Comparison of ENCODE assay signal across 9 mouse cellular contexts in genomic region chrX:159650130-159650678, GRCm38 (mm10). TPM values are rescaled to one million over a fixed set of nuclear protein-coding genes. Genes with fewer than 3 reads are reported as not detected.
DNase-seq lines count a peak whose midpoint lies in the region; ATAC-seq and TF ChIP-seq lines count a peak whose summit lies in the region.
"Had no signal": no experiment of that assay in that cellular context is flagged by ENCODE, and none has a peak within 500 bp of the region (broad histone marks: within the 10 kb centered on the region; RNA-seq: fewer than 3 reads in every experiment).

No protein-coding gene starts in this region.

- H3K27me3 ChIP-seq in forebrain, embryonic 10.5 days (ENCODE audit: poor library complexity, severe bottlenecking) = peaks cover 80% of the 10 kb centered on the region
- H3K27me3 ChIP-seq in forebrain, embryonic 13.5 days = no peaks in the 10 kb centered on the region
- H3K27me3 ChIP-seq in megakaryocyte, embryonic 14.5 days (replicated peaks) = peaks cover 4% of the 10 kb centered on the region
- no peaks in the 10 kb centered on the region for H3K27me3 ChIP-seq in forebrain, postnatal 0 days (ENCODE audit: insufficient read depth, low read length)

- H3K36me3 ChIP-seq in forebrain, embryonic 10.5 days (replicated peaks) = no peaks in the 10 kb centered on the region
- no peaks in the 10 kb centered on the region for H3K36me3 ChIP-seq in forebrain, embryonic 13.5 days (ENCODE audit: poor library complexity, severe bottlenecking)
- no peaks in the 10 kb centered on the region for H3K36me3 ChIP-seq in megakaryocyte, embryonic 14.5 days (replicated peaks; ENCODE audit: low read length)
- H3K36me3 ChIP-seq in forebrain, postnatal 0 days (ENCODE audit: insufficient read depth) = no peaks in the 10 kb centered on the region
- H3K36me3 ChIP-seq: neural tube, embryonic 13.5 days had no signal

- no peak; the same call in 1 of the 2 replicates for TF ChIP-seq CTCF in bone marrow, adult 2 months (IDR thresholded peaks at IDR 0.05; ENCODE audit: control insufficient read depth, insufficient read depth, low read length)
- TF ChIP-seq CTCF in forebrain, postnatal 0 days (IDR thresholded peaks at IDR 0.05; ENCODE audit: low read depth) = no peak

- H3K9me3 ChIP-seq in forebrain, embryonic 10.5 days = no peaks in the 10 kb centered on the region
- no peaks in the 10 kb centered on the region for H3K9me3 ChIP-seq in forebrain, embryonic 13.5 days (replicated peaks)
- no peaks in the 10 kb centered on the region for H3K9me3 ChIP-seq in megakaryocyte, embryonic 14.5 days
- no peaks in the 10 kb centered on the region for H3K9me3 ChIP-seq in forebrain, postnatal 0 days (ENCODE audit: low read length)
- H3K9me3 ChIP-seq: neural tube, embryonic 13.5 days had no signal

- TF ChIP-seq POLR2A in bone marrow, adult 2 months (IDR thresholded peaks at IDR 0.05; ENCODE audit: borderline replicate concordance, control insufficient read depth, low read depth, low read length) = no peak

- peaks cover 6% of the 10 kb centered on the region; the same call in 1 of the 2 replicates for H3K4me1 ChIP-seq in forebrain, embryonic 10.5 days
- no peaks in the 10 kb centered on the region for H3K4me1 ChIP-seq in forebrain, embryonic 13.5 days
- H3K4me1 ChIP-seq in bone marrow, adult 2 months (ENCODE audit: control insufficient read depth, insufficient read depth, low read length) = peaks cover 2% of the 10 kb centered on the region
- H3K4me1 ChIP-seq in megakaryocyte, embryonic 14.5 days = peaks cover 34% of the 10 kb centered on the region
- H3K4me1 ChIP-seq in forebrain, postnatal 0 days (ENCODE audit: insufficient read depth) = no peaks in the 10 kb centered on the region

- no peak for ATAC-seq in forebrain, embryonic 13.5 days
- no peak for ATAC-seq in forebrain, postnatal 0 days
- ATAC-seq in frontal cortex, adult (ENCODE audit: low TSS enrichment) = no peak

- DNase-seq in forebrain, embryonic 10.5 days (ENCODE audit: extremely low spot score, low spot score) = no peak
- DNase-seq in kidney, adult 9 months = peak; percentile 17
- no peak for DNase-seq in frontal cortex, postnatal 25 days (ENCODE audit: low spot score in 2 of 2)
- DNase-seq in forebrain, postnatal 0 days = no peak

- peak overlapping the region; percentile 40; the same call in 1 of the 2 replicates for H3K27ac ChIP-seq in forebrain, embryonic 10.5 days
- H3K27ac ChIP-seq in forebrain, embryonic 13.5 days = no peak overlapping the region
- peak overlapping the region; percentile 30 for H3K27ac ChIP-seq in bone marrow, adult 2 months (ENCODE audit: control insufficient read depth, insufficient read depth, low read depth, low read length, poor library complexity)
- no peak overlapping the region for H3K27ac ChIP-seq in forebrain, postnatal 0 days (ENCODE audit: low read depth, low read length)
- H3K27ac ChIP-seq: neural tube, embryonic 13.5 days had no signal

- WGBS in forebrain, embryonic 10.5 days = 62% methylated on average over 11 of the region's 11 CpGs
- WGBS in forebrain, embryonic 13.5 days = 45% methylated on average over 11 of the region's 11 CpGs
- 35% methylated on average over 11 of the region's 11 CpGs for WGBS in bone marrow, adult 2 months
- 56% methylated on average over 11 of the region's 11 CpGs for WGBS in forebrain, postnatal 0 days

- H3K9ac ChIP-seq in forebrain, embryonic 13.5 days = no peak overlapping the region
- no peak overlapping the region for H3K9ac ChIP-seq in forebrain, postnatal 0 days
- H3K9ac ChIP-seq: neural tube, embryonic 13.5 days had no signal

- H3K4me2 ChIP-seq in forebrain, embryonic 13.5 days = no peak overlapping the region
- H3K4me2 ChIP-seq in forebrain, postnatal 0 days (ENCODE audit: low read depth) = no peak overlapping the region
- H3K4me2 ChIP-seq: neural tube, embryonic 13.5 days had no signal

- H3K4me3 ChIP-seq in forebrain, embryonic 10.5 days = no peak overlapping the region
- H3K4me3 ChIP-seq in forebrain, embryonic 13.5 days = no peak overlapping the region
- H3K4me3 ChIP-seq in bone marrow, adult 2 months (replicated peaks; ENCODE audit: control insufficient read depth, low read depth, low read length) = no peak overlapping the region
- H3K4me3 ChIP-seq in megakaryocyte, embryonic 14.5 days (replicated peaks) = peak overlapping the region; percentile 62
- H3K4me3 ChIP-seq in forebrain, postnatal 0 days (ENCODE audit: low read depth, low read length) = no peak overlapping the region
- H3K4me3 ChIP-seq: neural tube, embryonic 13.5 days had no signal

RNA-seq across cellular contexts. Expression of gene Sh3kbp1, which starts 23.1 kb away (rescaled TPM):
- polyA plus RNA-seq in forebrain, embryonic 10.5 days (2016; fragmentation: Nextera tagmentation; extraction: Ambion mirVana) = 16.5 and 17.8 TPM in 2 replicates
- polyA plus RNA-seq in forebrain, embryonic 13.5 days (2015; fragmentation: Nextera tagmentation; extraction: Ambion mirVana) = 28.8 and 33.4 TPM in 2 replicates
- polyA plus RNA-seq in bone marrow, adult 2 months (2011; ENCODE audit: insufficient read depth, insufficient read length, low replicate concordance, missing spikeins) = 15.7 and 32.2 TPM in 2 replicates
- polyA plus RNA-seq in megakaryocyte, embryonic 14.5 days (2012; ENCODE audit: insufficient read depth, low replicate concordance) = 1.5 and 1.9 TPM in 2 replicates
- total RNA-seq in forebrain, postnatal 0 days (2014; rRNA removed) = 52.8 and 58.8 TPM in 2 replicates
- polyA plus RNA-seq in forebrain, postnatal 0 days (2015; fragmentation: Nextera tagmentation; extraction: Ambion mirVana) = 35.0 and 46.7 TPM in 2 replicates

Comparison
In these comparisons a context has a peak if more than half of its experiments do, and no peak if none do; other contexts are left out.
1. H3K27ac ChIP-seq: peak in forebrain, embryonic 10.5 days (single experiment) and bone marrow, adult 2 months (single experiment); none in forebrain, embryonic 13.5 days (single experiment) and forebrain, postnatal 0 days (single experiment).